Mouse (Mus musculus) bone marrow, adult 2 months (tissue): ENCODE data around the gene Stx18.

ENCODE experiments used
- CTCF ChIP-seq: fragments of 200-500 bp; IDR thresholded peaks from 2 replicates; pipeline ENCODE4 v1.5.1; 2011; ENCODE audit warnings: low read length, control low read depth; ENCODE audit not compliant: control insufficient read depth, insufficient read depth
- POLR2A ChIP-seq: fragments of 200-500 bp; IDR thresholded peaks from 2 replicates; pipeline ENCODE4 v1.6.1; 2011; ENCODE audit warnings: low read depth, mild to moderate bottlenecking, control low read depth, low read length, borderline replicate concordance; ENCODE audit not compliant: control insufficient read depth

DNA sequence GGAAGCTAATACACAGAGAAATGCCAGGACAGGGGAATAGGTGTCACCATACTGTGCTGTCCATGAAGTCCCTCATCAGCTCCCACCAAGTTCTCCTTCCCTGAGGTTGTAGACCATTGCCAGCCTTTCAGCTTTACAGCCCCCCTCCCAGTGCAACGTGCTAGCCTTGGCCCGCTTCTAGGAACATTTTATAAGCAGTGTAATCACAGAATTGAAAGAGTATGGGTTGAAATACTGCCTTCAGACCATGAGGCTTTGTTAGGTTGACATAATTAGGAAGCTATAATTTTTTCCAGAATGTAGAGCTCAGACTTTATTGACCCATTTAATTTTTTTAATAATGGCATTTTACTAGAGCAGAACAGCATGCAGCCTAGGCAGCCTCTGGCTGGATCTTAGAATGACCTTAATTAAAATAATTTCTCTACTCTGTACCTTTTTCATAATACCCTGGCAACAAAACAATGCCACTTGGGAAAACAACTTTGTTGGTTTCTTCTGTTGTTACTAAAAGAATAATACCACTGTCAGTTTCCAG is 60.7 kb downstream of the Stx18 start:
- TF ChIP-seq CTCF = no peak
- no peak for TF ChIP-seq POLR2A
